Mouse (Mus musculus): ENCODE results near the gene Hoxb6. TPM values are rescaled to one million over a fixed set of nuclear protein-coding genes. Genes with fewer than 3 reads are reported as not detected.

The Hoxb6 gene
- polyA plus RNA-seq, 1 experiment from 2014 or later: 0.08 TPM

GRCm38 (mm10) chr11:96311520-96312417 lies 19.5 kb downstream of the Hoxb6 start:
- 0 out of 2 replicates have a peak, but pooled peaks have one; percentile 48 for ATAC-seq (ENCODE audit: low read depth)
- Histone ChIP-seq H3K4me3 (ENCODE audit: low read depth, low read length) (peak overlapping the region; percentile 9; the same call in 1 of the 2 replicates), H3K36me3 (ENCODE audit: control insufficient read depth, insufficient read depth) (no peaks in the 10 kb centered on the region), H3K9me3 (replicated peaks; ENCODE audit: control insufficient read depth, low read length) (no peaks in the 10 kb centered on the region), H3K4me1 (ENCODE audit: control insufficient read depth, low read depth, low read length) (no peaks in the 10 kb centered on the region), H3K9ac (ENCODE audit: low read depth, low read length) (no peak overlapping the region), H3K27ac (ENCODE audit: low read length) (no peak overlapping the region), H3K27me3 (ENCODE audit: control insufficient read depth, insufficient read depth, low read depth, low read length) (peaks cover 98% of the 10 kb centered on the region), H3K4me2 (ENCODE audit: low read depth, low read length) (peak overlapping the region; percentile 33)
- WGBS (ENCODE audit: insufficient replicate concordance): 1% methylated on average over 31 of the region's 31 CpGs

GRCm38 (mm10) chr11:96313134-96313533 lies 20.9 kb downstream of the Hoxb6 start:
- no peak overlapping the region for H3K4me3 ChIP-seq (ENCODE audit: low read depth, low read length)
- H3K9ac ChIP-seq (ENCODE audit: low read depth, low read length): no peak overlapping the region
- H3K9me3 ChIP-seq (replicated peaks; ENCODE audit: control insufficient read depth, low read length): no peaks in the 10 kb centered on the region
- no peak overlapping the region for H3K4me2 ChIP-seq (ENCODE audit: low read depth, low read length)
- peaks cover 98% of the 10 kb centered on the region for H3K27me3 ChIP-seq (ENCODE audit: control insufficient read depth, insufficient read depth, low read depth, low read length)
- WGBS (ENCODE audit: insufficient replicate concordance): 45% methylated on average over 2 of the region's 2 CpGs
- H3K4me1 ChIP-seq (ENCODE audit: control insufficient read depth, low read depth, low read length): no peaks in the 10 kb centered on the region
- no peak overlapping the region for H3K27ac ChIP-seq (ENCODE audit: low read length)
- ATAC-seq (ENCODE audit: low read depth): no peak
- no peaks in the 10 kb centered on the region for H3K36me3 ChIP-seq (ENCODE audit: control insufficient read depth, insufficient read depth)

- WGBS (ENCODE audit: insufficient replicate concordance): 28% methylated on average over 12 of the region's 12 CpGs
- peaks cover 98% of the 10 kb centered on the region for H3K27me3 ChIP-seq (ENCODE audit: control insufficient read depth, insufficient read depth, low read depth, low read length)
- no peak overlapping the region for H3K4me3 ChIP-seq (ENCODE audit: low read depth, low read length)
- no peaks in the 10 kb centered on the region for H3K4me1 ChIP-seq (ENCODE audit: control insufficient read depth, low read depth, low read length)
- no peak overlapping the region for H3K27ac ChIP-seq (ENCODE audit: low read length)
- H3K9me3 ChIP-seq (replicated peaks; ENCODE audit: control insufficient read depth, low read length): no peaks in the 10 kb centered on the region
- no peak overlapping the region for H3K9ac ChIP-seq (ENCODE audit: low read depth, low read length)
- no peak overlapping the region for H3K4me2 ChIP-seq (ENCODE audit: low read depth, low read length)
- ATAC-seq (ENCODE audit: low read depth): no peak
- no peaks in the 10 kb centered on the region for H3K36me3 ChIP-seq (ENCODE audit: control insufficient read depth, insufficient read depth)
These were observed 21.6 kb downstream of the Hoxb6 start for GRCm38 (mm10) chr11:96313806-96314428.

GRCm38 (mm10) chr11:96314671-96315343 lies 22.5 kb downstream of the Hoxb6 start:
- Histone ChIP-seq H3K27me3 (ENCODE audit: control insufficient read depth, insufficient read depth, low read depth, low read length) (peaks cover 98% of the 10 kb centered on the region), H3K4me1 (ENCODE audit: control insufficient read depth, low read depth, low read length) (no peaks in the 10 kb centered on the region), H3K9ac (ENCODE audit: low read depth, low read length) (no peak overlapping the region), H3K4me2 (ENCODE audit: low read depth, low read length) (peak overlapping the region; percentile 23), H3K27ac (ENCODE audit: low read length) (peak overlapping the region; percentile 22; the same call in 1 of the 2 replicates), H3K4me3 (ENCODE audit: low read depth, low read length) (peak overlapping the region; percentile 26), H3K9me3 (replicated peaks; ENCODE audit: control insufficient read depth, low read length) (no peaks in the 10 kb centered on the region), H3K36me3 (ENCODE audit: control insufficient read depth, insufficient read depth) (no peaks in the 10 kb centered on the region)
- no peak for ATAC-seq (ENCODE audit: low read depth)
- 3% methylated on average over 34 of the region's 34 CpGs for WGBS (ENCODE audit: insufficient replicate concordance)

- 0 out of 2 replicates have a peak overlapping the region, but pooled peaks have one; percentile 17 for H3K4me3 ChIP-seq (ENCODE audit: low read depth, low read length)
- H3K4me2 ChIP-seq (ENCODE audit: low read depth, low read length): peak overlapping the region; percentile 23; the same call in 1 of the 2 replicates
- H3K36me3 ChIP-seq (ENCODE audit: control insufficient read depth, insufficient read depth): no peaks in the 10 kb centered on the region
- ATAC-seq (ENCODE audit: low read depth): no peak
- no peak overlapping the region for H3K27ac ChIP-seq (ENCODE audit: low read length)
- peaks cover 98% of the 10 kb centered on the region for H3K27me3 ChIP-seq (ENCODE audit: control insufficient read depth, insufficient read depth, low read depth, low read length)
- WGBS (ENCODE audit: insufficient replicate concordance): 33% methylated on average over 5 of the region's 5 CpGs
- no peak overlapping the region for H3K9ac ChIP-seq (ENCODE audit: low read depth, low read length)
- no peaks in the 10 kb centered on the region for H3K4me1 ChIP-seq (ENCODE audit: control insufficient read depth, low read depth, low read length)
- H3K9me3 ChIP-seq (replicated peaks; ENCODE audit: control insufficient read depth, low read length): no peaks in the 10 kb centered on the region
These were observed 23.0 kb downstream of the Hoxb6 start for GRCm38 (mm10) chr11:96315344-96315681.

GRCm38 (mm10) chr11:96316696-96317607 lies 24.7 kb downstream of the Hoxb6 start:
- ATAC-seq (ENCODE audit: low read depth): no peak
- Histone ChIP-seq H3K9ac (ENCODE audit: low read depth, low read length) (no peak overlapping the region), H3K27ac (ENCODE audit: low read length) (no peak overlapping the region), H3K9me3 (replicated peaks; ENCODE audit: control insufficient read depth, low read length) (no peaks in the 10 kb centered on the region), H3K36me3 (ENCODE audit: control insufficient read depth, insufficient read depth) (no peaks in the 10 kb centered on the region), H3K27me3 (ENCODE audit: control insufficient read depth, insufficient read depth, low read depth, low read length) (peaks cover 97% of the 10 kb centered on the region), H3K4me3 (ENCODE audit: low read depth, low read length) (no peak overlapping the region), H3K4me2 (ENCODE audit: low read depth, low read length) (no peak overlapping the region), H3K4me1 (ENCODE audit: control insufficient read depth, low read depth, low read length) (no peaks in the 10 kb centered on the region)
- 23% methylated on average over 18 of the region's 18 CpGs for WGBS (ENCODE audit: insufficient replicate concordance)

GRCm38 (mm10) chr11:96317608-96318367 lies 25.5 kb downstream of the Hoxb6 start, which contains the start of gene Hoxb4:
TSS of gene Hoxb4 (plus strand) at chr11:96318267.
- Histone ChIP-seq H3K4me2 (ENCODE audit: low read depth, low read length) (peak within 1 kb of the TSS; percentile 51), H3K36me3 (ENCODE audit: control insufficient read depth, insufficient read depth) (no peaks in the 10 kb centered on the region), H3K4me1 (ENCODE audit: control insufficient read depth, low read depth, low read length) (no peaks in the 10 kb centered on the region), H3K4me3 (ENCODE audit: low read depth, low read length) (peak within 1 kb of the TSS; percentile 47), H3K9ac (ENCODE audit: low read depth, low read length) (peak within 1 kb of the TSS; percentile 50; the same call in 1 of the 2 replicates), H3K9me3 (replicated peaks; ENCODE audit: control insufficient read depth, low read length) (no peaks in the 10 kb centered on the region), H3K27ac (ENCODE audit: low read length) (peak within 1 kb of the TSS; percentile 48), H3K27me3 (ENCODE audit: control insufficient read depth, insufficient read depth, low read depth, low read length) (peaks cover 95% of the 10 kb centered on the region)
- ATAC-seq (ENCODE audit: low read depth): no peak
- 6% methylated on average over 28 of the region's 28 CpGs for WGBS (ENCODE audit: insufficient replicate concordance)

Measured in liver, embryonic 16.5 days (tissue).